Mouse (Mus musculus) limb, embryonic 15.5 days (tissue): ENCODE measurements at regions not wholly inside any gene's neighbourhood (a gene's known extent, or its start where the extent isn't known, plus 50 kb on each side); places are given as distances from the start of the nearest gene placed in this dataset.
A peak's percentile ranks its signal among the peaks of the same experiment; 100 is the strongest.

Experiments used
- ATAC-seq: fragments of 200-750 bp; cut with Nextera tagmentation; 2 replicates; pipeline ENCODE4 v1.8.0; 2017; ENCODE audit warnings: low read depth, moderate TSS enrichment; ENCODE audit not compliant: insufficient number of reproducible peaks, low FRiP score, low TSS enrichment
- H3K27ac ChIP-seq: fragments of 300-500 bp; sonication (generic); 2 replicates; pipeline ENCODE4 v1.5.1; 2015; ENCODE audit warnings: moderate library complexity, mild to moderate bottlenecking, inconsistent platforms
- H3K27me3 ChIP-seq: fragments of 300-500 bp; sonication (generic); 2 replicates; pipeline ENCODE4 v1.6.1; 2015; ENCODE audit warnings: inconsistent platforms
- H3K36me3 ChIP-seq: fragments of 300-500 bp; sonication (generic); 2 replicates; pipeline ENCODE4 v1.6.1; 2015; ENCODE audit warnings: inconsistent platforms
- H3K4me1 ChIP-seq: fragments of 300-500 bp; sonication (generic); 2 replicates; pipeline ENCODE4 v1.6.1; 2015; ENCODE audit warnings: inconsistent platforms
- H3K4me2 ChIP-seq: fragments of 300-500 bp; sonication (generic); 2 replicates; pipeline ENCODE4 v1.6.1; 2015; ENCODE audit warnings: mild to moderate bottlenecking, inconsistent platforms
- H3K4me3 ChIP-seq: fragments of 300-500 bp; sonication (generic); 2 replicates; pipeline ENCODE4 v1.5.1; 2015; ENCODE audit warnings: mild to moderate bottlenecking, inconsistent platforms
- H3K9ac ChIP-seq: fragments of 300-500 bp; sonication (generic); 2 replicates; pipeline ENCODE4 v1.6.1; 2015; ENCODE audit warnings: inconsistent platforms
- H3K9me3 ChIP-seq: fragments of 300-500 bp; sonication (generic); 2 replicates; pipeline ENCODE4 v1.6.1; 2016; ENCODE audit warnings: inconsistent platforms
- WGBS: fragments of 180-500 bp; shearing (Covaris S2); methylation state at CpG from one replicate; pipeline ENCODE4 v1.1.7; 2015; 5-methylcytosine and 5-hydroxymethylcytosine counted together

- no peaks in the 10 kb centered on the region for H3K9me3 ChIP-seq
- ATAC-seq, result no peak
- no peak overlapping the region for H3K4me2 ChIP-seq
- peaks cover 6% of the 10 kb centered on the region; the same call in 1 of the 2 replicates for H3K4me1 ChIP-seq
- peaks cover 30% of the 10 kb centered on the region for H3K27me3 ChIP-seq
- H3K36me3 ChIP-seq, result no peaks in the 10 kb centered on the region
- no peak overlapping the region for H3K4me3 ChIP-seq
- H3K9ac ChIP-seq, result no peak overlapping the region
- WGBS, result 14% methylated on average over 5 of the region's 5 CpGs
- H3K27ac ChIP-seq, result no peak overlapping the region
These were observed 380.0 kb upstream of the Nfe2l3 start for GRCm38 (mm10) chr6:51052451-51052921.

DNA sequence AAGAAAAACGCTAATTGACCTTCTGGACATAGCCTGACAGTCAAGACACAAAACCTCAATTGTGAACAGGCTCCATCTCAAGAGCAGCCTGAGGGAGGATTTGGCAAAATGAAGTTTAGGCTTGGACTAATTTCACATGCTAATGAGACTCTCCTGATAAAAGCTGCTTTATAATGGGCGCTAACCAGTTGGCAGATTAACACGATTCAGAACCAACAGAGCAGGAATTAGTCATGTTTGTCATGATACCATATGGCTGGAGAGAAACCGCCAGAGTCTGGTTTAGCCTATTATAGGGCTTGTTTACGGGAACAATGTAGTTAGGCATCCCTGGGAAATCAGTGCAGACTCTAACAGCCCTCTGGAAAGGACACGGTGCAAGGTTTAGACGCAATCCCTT lies 375.2 kb upstream of the Nfe2l3 start:
- Histone ChIP-seq H3K27me3 (peaks cover 25% of the 10 kb centered on the region), H3K36me3 (no peaks in the 10 kb centered on the region), H3K4me1 (peaks cover 21% of the 10 kb centered on the region), H3K9me3 (no peaks in the 10 kb centered on the region), H3K9ac (no peak overlapping the region), H3K4me3 (no peak overlapping the region), H3K27ac (no peak overlapping the region), H3K4me2 (no peak overlapping the region)
- WGBS, result 48% methylated on average over 7 of the region's 7 CpGs
- ATAC-seq, result no peak

- no peak for ATAC-seq
- H3K27ac ChIP-seq, result peak overlapping the region; percentile 57
- H3K9ac ChIP-seq, result no peak overlapping the region
- no peaks in the 10 kb centered on the region for H3K36me3 ChIP-seq
- no peak overlapping the region for H3K4me2 ChIP-seq
- H3K4me3 ChIP-seq, result no peak overlapping the region
- peaks cover 23% of the 10 kb centered on the region for H3K4me1 ChIP-seq
- no peaks in the 10 kb centered on the region for H3K9me3 ChIP-seq
- WGBS, result 57% methylated on average over 7 of the region's 7 CpGs
- H3K27me3 ChIP-seq, result peaks cover 8% of the 10 kb centered on the region; the same call in 1 of the 2 replicates
These were observed 372.3 kb upstream of the Nfe2l3 start for GRCm38 (mm10) chr6:51059923-51060847.

DNA sequence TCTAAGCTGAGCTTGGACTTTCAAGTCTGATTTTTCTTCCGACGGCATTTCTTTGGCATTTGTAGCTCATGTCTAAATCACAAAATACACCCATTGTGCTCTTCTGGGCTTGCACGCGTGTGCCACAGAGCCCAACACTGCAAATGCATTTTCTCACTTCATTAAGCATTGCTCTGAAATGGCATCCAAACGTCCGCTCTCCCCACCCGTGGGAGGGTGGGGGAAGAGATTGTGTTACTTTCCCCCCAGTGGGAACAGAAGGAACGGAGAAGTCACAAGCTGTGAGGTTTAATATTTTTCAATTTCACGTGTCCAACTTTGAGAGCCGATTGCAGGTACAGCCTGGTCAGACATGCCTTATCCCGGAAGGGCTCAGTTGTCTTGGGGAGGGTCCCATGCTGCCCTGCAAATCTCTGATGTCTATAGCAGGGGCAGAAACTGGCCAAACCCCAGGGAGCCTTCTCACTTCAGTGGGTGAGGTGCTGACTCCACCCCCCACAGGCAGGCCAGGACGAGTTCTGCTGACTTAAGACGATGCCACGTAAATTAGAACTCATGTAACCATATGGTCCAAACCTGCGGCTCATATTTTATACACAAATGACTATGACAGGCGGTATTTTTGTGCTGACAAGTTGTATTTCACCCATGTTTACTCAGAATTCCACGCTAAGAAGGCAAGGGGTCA lies 371.5 kb upstream of the Nfe2l3 start:
- no peaks in the 10 kb centered on the region for H3K36me3 ChIP-seq
- H3K27ac ChIP-seq, result peak overlapping the region; percentile 57
- no peak overlapping the region for H3K4me2 ChIP-seq
- no peak for ATAC-seq
- no peaks in the 10 kb centered on the region for H3K9me3 ChIP-seq
- 28% methylated on average over 17 of the region's 17 CpGs for WGBS
- H3K4me3 ChIP-seq, result no peak overlapping the region
- peaks cover 26% of the 10 kb centered on the region for H3K4me1 ChIP-seq
- no peak overlapping the region for H3K9ac ChIP-seq
- no peaks in the 10 kb centered on the region for H3K27me3 ChIP-seq

- H3K4me2 ChIP-seq, result no peak overlapping the region
- 32% methylated on average over 6 of the region's 6 CpGs for WGBS
- ATAC-seq, result no peak
These were observed 367.3 kb upstream of the Nfe2l3 start for GRCm38 (mm10) chr6:51065156-51065555.

DNA sequence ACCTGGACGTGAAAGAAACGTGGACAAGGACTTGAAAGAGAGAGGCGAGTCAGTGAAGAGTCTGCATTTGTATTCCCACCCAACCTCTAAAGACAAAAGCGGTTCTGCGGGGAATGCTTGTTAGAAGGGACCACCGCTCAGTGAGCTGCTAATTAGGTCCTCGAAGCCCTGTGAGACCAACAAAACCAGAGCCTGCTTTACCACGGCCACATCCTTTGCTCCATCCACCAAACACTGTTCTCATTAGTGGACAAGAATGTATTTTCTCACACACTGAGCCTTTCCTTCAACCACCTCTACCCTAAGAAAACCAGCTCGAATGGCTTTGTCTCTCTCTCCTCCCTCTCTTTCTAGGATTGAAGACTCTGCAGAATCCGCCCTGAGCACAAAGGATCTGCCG lies 365.1 kb upstream of the Nfe2l3 start:
- Histone ChIP-seq H3K4me1 (peaks cover 28% of the 10 kb centered on the region), H3K4me2 (no peak overlapping the region), H3K9me3 (no peaks in the 10 kb centered on the region), H3K4me3 (no peak overlapping the region), H3K27me3 (no peaks in the 10 kb centered on the region), H3K9ac (no peak overlapping the region), H3K27ac (no peak overlapping the region), H3K36me3 (no peaks in the 10 kb centered on the region)
- WGBS, result 63% methylated on average over 11 of the region's 11 CpGs
- ATAC-seq, result no peak

More at GRCm38 (mm10) chr6:51065156-51065555, 367.3 kb upstream of the Nfe2l3 start:
- Histone ChIP-seq H3K9ac (no peak overlapping the region), H3K9me3 (no peaks in the 10 kb centered on the region), H3K4me3 (no peak overlapping the region), H3K27ac (0 out of 2 replicates have a peak overlapping the region, but pooled peaks have one; percentile 22), H3K27me3 (no peaks in the 10 kb centered on the region), H3K36me3 (no peaks in the 10 kb centered on the region), H3K4me1 (peaks cover 40% of the 10 kb centered on the region)

- Histone ChIP-seq H3K4me3 (no peak overlapping the region), H3K4me2 (no peak overlapping the region), H3K9ac (no peak overlapping the region), H3K27ac (peak overlapping the region; percentile 38; the same call in 1 of the 2 replicates), H3K27me3 (peaks cover 4% of the 10 kb centered on the region; the same call in 1 of the 2 replicates), H3K36me3 (no peaks in the 10 kb centered on the region), H3K4me1 (peaks cover 24% of the 10 kb centered on the region), H3K9me3 (no peaks in the 10 kb centered on the region)
- no peak for ATAC-seq
- WGBS, result 22% methylated on average over 5 of the region's 5 CpGs
These were observed 362.5 kb upstream of the Nfe2l3 start for GRCm38 (mm10) chr6:51069945-51070344.

- Histone ChIP-seq H3K9ac (no peak overlapping the region), H3K4me1 (peaks cover 26% of the 10 kb centered on the region)
These were observed 361.2 kb upstream of the Nfe2l3 start for GRCm38 (mm10) chr6:51071243-51071642.

DNA sequence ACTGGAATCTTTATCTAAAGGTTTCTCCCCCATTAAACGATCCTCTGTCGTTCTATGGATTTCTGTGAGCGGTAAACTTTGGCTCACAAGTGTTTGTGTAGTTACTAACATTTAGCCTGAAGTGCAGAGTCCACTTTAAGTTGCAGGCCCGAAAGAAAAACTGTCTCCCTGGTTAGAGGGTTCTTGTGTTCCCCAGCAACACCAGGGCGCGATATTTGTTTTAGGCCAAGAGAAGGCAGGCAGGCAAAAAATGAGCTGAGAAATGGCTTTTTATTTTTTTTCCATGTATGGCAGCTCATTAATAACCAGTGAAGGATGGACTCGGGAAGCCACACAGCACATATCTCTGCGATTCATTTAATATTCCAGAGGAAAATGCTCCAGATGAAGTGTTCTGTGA lies 357.4 kb upstream of the Nfe2l3 start:
- Histone ChIP-seq H3K36me3 (no peaks in the 10 kb centered on the region), H3K4me2 (no peak overlapping the region), H3K9me3 (no peaks in the 10 kb centered on the region), H3K4me1 (peaks cover 38% of the 10 kb centered on the region), H3K4me3 (no peak overlapping the region), H3K27ac (0 out of 2 replicates have a peak overlapping the region, but pooled peaks have one; percentile 48), H3K27me3 (peaks cover 4% of the 10 kb centered on the region; the same call in 1 of the 2 replicates), H3K9ac (no peak overlapping the region)
- 69% methylated on average over 8 of the region's 8 CpGs for WGBS
- ATAC-seq, result no peak

More at GRCm38 (mm10) chr6:51071243-51071642, 361.2 kb upstream of the Nfe2l3 start:
- Histone ChIP-seq H3K4me3 (no peak overlapping the region), H3K36me3 (no peaks in the 10 kb centered on the region), H3K4me2 (no peak overlapping the region), H3K27me3 (peaks cover 4% of the 10 kb centered on the region; the same call in 1 of the 2 replicates), H3K9me3 (no peaks in the 10 kb centered on the region), H3K27ac (no peak overlapping the region)
- ATAC-seq, result no peak
- 48% methylated on average over 9 of the region's 9 CpGs for WGBS

- Histone ChIP-seq H3K27me3 (peaks cover 4% of the 10 kb centered on the region; the same call in 1 of the 2 replicates), H3K27ac (peak overlapping the region; percentile 81), H3K4me2 (peak overlapping the region; percentile 5; the same call in 1 of the 2 replicates), H3K36me3 (no peaks in the 10 kb centered on the region), H3K4me3 (no peak overlapping the region), H3K4me1 (peaks cover 35% of the 10 kb centered on the region), H3K9ac (no peak overlapping the region), H3K9me3 (no peaks in the 10 kb centered on the region)
- ATAC-seq, result peak; percentile 68
- 59% methylated on average over 21 of the region's 21 CpGs for WGBS
These were observed 355.4 kb upstream of the Nfe2l3 start for GRCm38 (mm10) chr6:51076861-51077768.

DNA sequence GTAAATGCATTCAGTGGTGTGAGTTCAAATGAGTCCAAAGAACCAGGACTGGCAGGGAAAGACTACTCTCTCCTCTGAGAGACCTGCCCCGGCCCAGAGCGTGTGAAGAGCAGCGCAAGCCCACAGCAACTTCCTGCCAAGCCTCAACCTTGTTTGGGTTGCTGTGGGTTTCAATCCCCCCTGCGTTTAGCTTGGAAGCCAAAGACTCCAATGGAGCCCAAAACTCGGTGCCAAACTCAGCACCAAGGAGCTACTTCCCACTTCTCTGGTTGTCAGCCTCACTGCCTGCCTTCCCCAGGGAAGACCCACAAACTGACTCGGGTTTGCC lies 354.7 kb upstream of the Nfe2l3 start:
- Histone ChIP-seq H3K4me1 (peaks cover 35% of the 10 kb centered on the region), H3K36me3 (no peaks in the 10 kb centered on the region), H3K9me3 (no peaks in the 10 kb centered on the region), H3K27ac (peak overlapping the region; percentile 81), H3K4me3 (no peak overlapping the region), H3K9ac (no peak overlapping the region), H3K27me3 (peaks cover 4% of the 10 kb centered on the region; the same call in 1 of the 2 replicates), H3K4me2 (no peak overlapping the region)
- no peak for ATAC-seq
- WGBS, result 36% methylated on average over 6 of the region's 6 CpGs
